Mouse (Mus musculus) kidney, embryonic 14.5 days (tissue): ENCODE measurements around the gene Drosha. TPM values are rescaled to one million over a fixed set of nuclear protein-coding genes. Genes with fewer than 3 reads are reported as not detected.
"Not testable (repeated sequence)": the region's sequence is repeated elsewhere in the genome, so short reads cannot be mapped to it uniquely, and the experiment has no call there.

Experiments
- ATAC-seq: fragments of 200-750 bp; cut with Nextera tagmentation; 2 replicates; pipeline ENCODE4 v1.8.0; 2017; ENCODE audit warnings: moderate number of reproducible peaks, mild to moderate bottlenecking, moderate TSS enrichment, moderate library complexity; ENCODE audit not compliant: low FRiP score, low TSS enrichment
- H3K27ac ChIP-seq: fragments of 300-500 bp; sonication (generic); 2 replicates; pipeline ENCODE4 v1.5.1; 2014; ENCODE audit warnings: low read depth, mild to moderate bottlenecking, low read length, moderate library complexity, mixed read lengths
- H3K27me3 ChIP-seq: fragments of 300-500 bp; sonication (generic); 2 replicates; pipeline ENCODE4 v1.6.1; 2014; ENCODE audit warnings: mild to moderate bottlenecking, low read length; ENCODE audit not compliant: control insufficient read depth, insufficient read depth
- H3K36me3 ChIP-seq: fragments of 300-500 bp; sonication (generic); 2 replicates; pipeline ENCODE4 v1.6.1; 2014; ENCODE audit warnings: low read length, mixed read lengths; ENCODE audit not compliant: control insufficient read depth, insufficient read depth
- H3K4me1 ChIP-seq: fragments of 300-500 bp; sonication (generic); 2 replicates; pipeline ENCODE4 v1.6.1; 2014; ENCODE audit warnings: low read length, mixed read lengths; ENCODE audit not compliant: control insufficient read depth, insufficient read depth
- H3K4me2 ChIP-seq: fragments of 300-500 bp; sonication (generic); replicated peaks from 2 replicates; pipeline ENCODE4 v1.6.1; 2014; ENCODE audit warnings: low read depth, mild to moderate bottlenecking, low read length
- H3K4me3 ChIP-seq: fragments of 300-500 bp; sonication (generic); 2 replicates; pipeline ENCODE4 v1.5.1; 2014; ENCODE audit warnings: mild to moderate bottlenecking, low read length
- H3K9ac ChIP-seq: fragments of 300-500 bp; sonication (generic); 2 replicates; pipeline ENCODE4 v1.6.1; 2014; ENCODE audit warnings: low read depth, mild to moderate bottlenecking, low read length, moderate library complexity
- H3K9me3 ChIP-seq: fragments of 300-500 bp; sonication (generic); 2 replicates; pipeline ENCODE4 v1.6.1; 2016; ENCODE audit warnings: low read length; ENCODE audit not compliant: control insufficient read depth
- WGBS: fragments of 180-500 bp; shearing (Covaris S2); extraction: QIAGEN DNeasy Blood & Tissue Kit; methylation state at CpG from one replicate; pipeline ENCODE4 v1.1.7; 2014; 5-methylcytosine and 5-hydroxymethylcytosine counted together
- polyA plus RNA-seq: library from polyadenylated mRNA; unstranded; fragments of >200 nt; fragmentation: Nextera tagmentation; extraction: Ambion mirVana; gene quantifications from 2 replicates; pipeline ENCODE4 v1.2.1, GENCODE M21; 2014

Drosha gene
- polyA plus RNA-seq, 1 experiment from 2014 or later: 50.1 TPM

DNA sequence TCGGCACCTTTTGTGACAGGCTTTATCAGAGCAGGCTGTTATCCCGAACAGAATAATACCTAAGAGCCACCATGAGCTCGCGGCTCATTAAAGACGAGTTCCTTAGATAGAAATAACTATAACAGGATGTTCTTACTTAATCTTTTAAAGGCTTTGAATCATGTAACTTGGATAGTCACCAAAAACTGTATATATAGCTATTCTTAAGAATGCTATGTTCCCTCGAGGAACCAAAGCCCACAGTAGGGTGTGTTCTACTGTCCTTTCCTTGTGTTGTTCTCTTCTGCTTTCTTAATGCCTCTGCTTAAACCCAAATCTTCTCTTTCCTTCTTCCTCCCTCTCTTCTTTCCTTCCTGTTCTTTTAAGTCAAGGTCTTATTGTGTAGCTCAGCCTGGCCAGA lies 26.6 kb upstream of the Drosha start:
- H3K27me3 ChIP-seq: no peaks in the 10 kb centered on the region
- H3K36me3 ChIP-seq: no peaks in the 10 kb centered on the region
- H3K9ac ChIP-seq: no peak overlapping the region
- no peak overlapping the region for H3K27ac ChIP-seq
- no peaks in the 10 kb centered on the region for H3K9me3 ChIP-seq
- H3K4me1 ChIP-seq: no peaks in the 10 kb centered on the region
- no peak overlapping the region for H3K4me3 ChIP-seq
- ATAC-seq: no peak
- 82% methylated on average over 6 of the region's 6 CpGs for WGBS
- H3K4me2 ChIP-seq: no peak overlapping the region

DNA sequence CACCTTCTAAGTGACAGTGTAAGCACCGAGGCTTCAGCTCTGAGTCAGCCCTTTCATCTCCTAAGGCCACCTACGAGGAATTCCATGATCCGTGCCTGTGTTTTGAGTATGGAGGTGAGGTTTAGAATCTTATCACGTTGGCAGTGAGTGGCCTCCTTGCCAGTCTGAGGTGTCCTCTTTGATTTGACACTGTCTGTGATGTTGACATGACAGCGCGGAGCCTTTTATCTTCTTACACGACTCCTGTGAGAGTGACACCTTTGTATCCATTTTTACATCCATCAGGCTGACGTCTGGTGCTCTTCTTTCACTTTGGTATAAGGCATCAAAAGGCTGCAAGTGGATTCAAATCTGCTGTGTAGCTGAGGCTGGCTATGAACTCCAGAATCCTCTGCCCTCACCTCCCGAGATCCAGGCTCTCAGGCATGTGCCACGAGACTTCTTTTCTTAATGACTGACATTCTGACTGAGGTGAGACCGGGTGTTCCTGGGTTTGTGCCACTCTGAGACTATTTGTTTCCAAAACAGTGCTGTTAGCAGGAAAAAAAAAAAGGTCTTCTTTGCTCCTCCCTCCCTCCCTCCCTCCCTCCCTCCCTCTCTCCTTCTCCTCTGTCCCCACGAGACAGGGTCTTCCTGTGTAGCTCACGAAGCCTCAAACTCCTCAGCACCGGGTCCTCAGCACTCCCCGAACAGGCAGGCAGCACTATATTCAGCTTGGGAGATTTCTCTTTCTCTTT lies 24.0 kb upstream of the Drosha start:
- H3K36me3 ChIP-seq: no peaks in the 10 kb centered on the region

DNA sequence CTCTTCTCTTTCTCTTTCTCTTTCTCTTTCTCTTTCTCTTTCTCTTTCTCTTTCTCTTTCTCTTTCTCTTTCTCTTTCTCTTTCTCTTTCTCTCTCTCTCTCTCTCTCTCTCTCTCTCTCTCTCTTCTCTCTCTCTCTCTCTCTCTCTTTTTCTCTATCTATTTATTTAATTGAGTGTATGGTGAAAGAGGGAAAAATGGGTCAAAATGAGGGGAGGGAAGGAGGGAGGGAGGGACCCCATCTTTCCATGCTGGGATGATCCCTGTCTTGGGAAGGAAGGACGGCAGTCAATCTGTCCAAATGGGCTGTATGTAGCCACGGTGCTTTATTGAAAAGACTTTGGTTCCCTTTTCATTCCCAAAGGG lies 23.5 kb upstream of the Drosha start:
- not testable (repeated sequence) for H3K36me3 ChIP-seq, H3K4me2 ChIP-seq, ATAC-seq, H3K27ac ChIP-seq, H3K4me1 ChIP-seq, H3K9me3 ChIP-seq, H3K4me3 ChIP-seq, H3K27me3 ChIP-seq, H3K9ac ChIP-seq
- 83% methylated on average over 2 of the region's 2 CpGs for WGBS

More for the DNA sequence above, 24.0 kb upstream of the Drosha start:
- H3K27ac ChIP-seq: no peak overlapping the region
- WGBS: 48% methylated on average over 15 of the region's 15 CpGs
- no peak overlapping the region for H3K9ac ChIP-seq
- no peaks in the 10 kb centered on the region for H3K27me3 ChIP-seq
- no peak overlapping the region for H3K4me2 ChIP-seq
- no peak overlapping the region for H3K4me3 ChIP-seq
- ATAC-seq: no peak
- H3K9me3 ChIP-seq: no peaks in the 10 kb centered on the region
- no peaks in the 10 kb centered on the region for H3K4me1 ChIP-seq

DNA sequence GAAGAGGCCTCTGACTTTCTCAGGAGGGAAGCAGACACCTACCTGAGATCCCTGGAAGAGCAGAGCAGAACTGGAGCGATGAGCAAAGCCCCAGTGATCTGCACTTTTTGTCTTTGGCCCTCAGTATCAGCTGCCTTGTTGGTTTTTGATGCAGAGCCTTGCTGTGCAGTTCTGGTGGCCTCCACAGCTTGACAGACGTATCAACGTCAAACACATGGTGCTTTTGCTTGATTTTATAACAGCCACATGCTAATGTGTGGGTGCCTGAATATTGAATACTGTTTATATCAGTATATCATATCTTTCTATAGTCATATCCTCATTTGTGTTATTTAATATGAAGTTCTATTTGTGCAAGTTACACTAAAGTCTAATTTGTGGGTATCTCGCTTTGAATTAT lies 19.5 kb upstream of the Drosha start:
- no peak overlapping the region for H3K27ac ChIP-seq
- H3K4me1 ChIP-seq: no peaks in the 10 kb centered on the region
- no peaks in the 10 kb centered on the region for H3K27me3 ChIP-seq
- WGBS: 71% methylated on average over 4 of the region's 4 CpGs
- H3K36me3 ChIP-seq: peaks cover 30% of the 10 kb centered on the region
- ATAC-seq: no peak
- H3K9me3 ChIP-seq: no peaks in the 10 kb centered on the region
- no peak overlapping the region for H3K4me2 ChIP-seq
- H3K9ac ChIP-seq: no peak overlapping the region
- no peak overlapping the region for H3K4me3 ChIP-seq

DNA sequence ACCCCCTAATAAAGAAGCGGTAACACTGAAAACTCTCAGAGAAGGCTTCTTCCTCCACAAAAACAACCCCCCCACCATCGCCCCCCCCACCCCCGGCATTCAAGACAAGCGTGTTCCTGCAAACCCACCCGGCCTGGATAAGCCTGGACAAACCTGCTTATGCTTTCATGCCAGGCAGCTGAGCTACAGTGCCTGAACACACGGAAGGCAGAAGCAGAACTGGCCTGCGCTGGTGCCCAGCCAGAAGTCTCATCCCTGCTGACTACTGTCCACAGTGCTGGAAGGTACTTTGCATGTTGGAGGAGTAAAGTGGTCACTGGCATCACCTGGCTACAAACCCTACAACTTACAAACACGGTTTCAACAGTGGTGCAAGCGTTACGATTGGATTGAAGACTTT lies 17.5 kb upstream of the Drosha start:
- no peak overlapping the region for H3K4me3 ChIP-seq
- H3K4me2 ChIP-seq: no peak overlapping the region
- H3K9me3 ChIP-seq: no peaks in the 10 kb centered on the region
- no peak for ATAC-seq
- peaks cover 50% of the 10 kb centered on the region for H3K36me3 ChIP-seq
- H3K4me1 ChIP-seq: no peaks in the 10 kb centered on the region
- 88% methylated on average over 10 of the region's 10 CpGs for WGBS
- H3K27ac ChIP-seq: no peak overlapping the region
- H3K27me3 ChIP-seq: no peaks in the 10 kb centered on the region
- no peak overlapping the region for H3K9ac ChIP-seq

DNA sequence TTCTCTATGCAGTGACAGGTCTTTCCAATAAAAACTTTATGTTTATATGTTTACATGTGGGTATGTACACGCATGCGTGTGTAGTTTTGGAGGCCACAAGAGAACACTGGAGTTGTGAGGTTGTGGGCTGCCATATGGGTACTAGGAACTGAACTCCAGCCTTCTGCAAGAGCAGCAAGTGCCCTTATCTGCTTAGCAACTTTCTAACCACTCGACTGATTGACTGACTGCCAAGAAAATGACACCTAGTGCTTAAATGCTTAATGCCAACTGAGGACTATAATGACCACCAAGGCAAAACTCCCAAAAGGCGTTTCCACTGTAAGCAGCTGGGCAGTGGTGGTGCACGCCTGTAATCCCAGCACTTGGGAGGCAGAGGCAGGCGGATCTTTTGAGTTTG lies 15.3 kb upstream of the Drosha start:
- Histone ChIP-seq H3K9ac (no peak overlapping the region), H3K4me2 (no peak overlapping the region), H3K4me1 (no peaks in the 10 kb centered on the region), H3K27ac (no peak overlapping the region), H3K36me3 (peaks cover 71% of the 10 kb centered on the region), H3K4me3 (no peak overlapping the region), H3K9me3 (no peaks in the 10 kb centered on the region), H3K27me3 (no peaks in the 10 kb centered on the region)
- WGBS: 94% methylated on average over 6 of the region's 6 CpGs
- ATAC-seq: no peak

DNA sequence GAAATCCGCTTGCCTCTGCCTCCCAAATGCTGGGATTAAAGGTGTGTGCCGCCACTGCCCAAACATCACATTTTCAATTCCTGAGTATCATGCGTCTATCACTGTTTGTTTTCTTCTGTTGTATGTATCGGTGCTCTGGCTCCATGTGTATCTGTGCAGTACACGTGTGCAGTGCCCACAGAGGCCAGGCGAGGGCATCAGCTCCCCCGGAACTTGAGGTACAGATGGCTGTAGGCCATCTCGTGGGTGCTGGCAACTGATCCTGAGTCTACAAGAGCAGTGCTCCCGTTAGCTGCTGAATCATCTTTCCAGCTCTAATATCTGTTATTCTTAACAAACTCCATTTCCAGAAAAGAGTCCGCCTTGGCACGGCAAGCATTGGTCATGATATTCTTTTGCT lies 12.0 kb upstream of the Drosha start:
- Histone ChIP-seq H3K27ac (no peak overlapping the region), H3K9me3 (no peaks in the 10 kb centered on the region), H3K4me1 (no peaks in the 10 kb centered on the region), H3K9ac (no peak overlapping the region), H3K27me3 (no peaks in the 10 kb centered on the region), H3K4me3 (no peak overlapping the region), H3K4me2 (no peak overlapping the region), H3K36me3 (peaks cover 89% of the 10 kb centered on the region)
- 96% methylated on average over 11 of the region's 11 CpGs for WGBS
- ATAC-seq: no peak

DNA sequence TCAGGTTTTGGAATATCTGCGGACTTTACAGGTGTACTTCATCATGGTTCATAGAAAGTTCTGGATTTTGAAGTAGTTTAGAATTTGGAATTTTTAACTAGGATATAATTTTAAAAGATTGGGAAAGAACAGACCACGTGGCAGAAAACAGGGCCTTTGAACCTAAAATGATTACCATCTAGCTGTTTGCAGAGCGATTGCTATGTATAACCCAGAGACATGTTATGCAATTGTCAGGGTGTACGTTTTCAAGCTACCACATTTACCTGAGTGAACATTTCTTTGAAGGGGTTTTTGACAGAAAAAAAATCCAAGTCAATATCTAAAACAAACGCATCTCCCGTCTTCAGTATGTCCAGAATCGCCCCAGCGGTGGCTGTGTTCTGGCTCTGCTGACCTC lies 7.0 kb upstream of the Drosha start:
- H3K9ac ChIP-seq: no peak overlapping the region
- WGBS: 96% methylated on average over 8 of the region's 8 CpGs
- no peak overlapping the region for H3K27ac ChIP-seq
- no peaks in the 10 kb centered on the region for H3K9me3 ChIP-seq
- H3K36me3 ChIP-seq: peaks cover 87% of the 10 kb centered on the region
- no peak overlapping the region for H3K4me2 ChIP-seq
- H3K4me3 ChIP-seq: no peak overlapping the region
- no peaks in the 10 kb centered on the region for H3K27me3 ChIP-seq
- H3K4me1 ChIP-seq: no peaks in the 10 kb centered on the region
- ATAC-seq: no peak

DNA sequence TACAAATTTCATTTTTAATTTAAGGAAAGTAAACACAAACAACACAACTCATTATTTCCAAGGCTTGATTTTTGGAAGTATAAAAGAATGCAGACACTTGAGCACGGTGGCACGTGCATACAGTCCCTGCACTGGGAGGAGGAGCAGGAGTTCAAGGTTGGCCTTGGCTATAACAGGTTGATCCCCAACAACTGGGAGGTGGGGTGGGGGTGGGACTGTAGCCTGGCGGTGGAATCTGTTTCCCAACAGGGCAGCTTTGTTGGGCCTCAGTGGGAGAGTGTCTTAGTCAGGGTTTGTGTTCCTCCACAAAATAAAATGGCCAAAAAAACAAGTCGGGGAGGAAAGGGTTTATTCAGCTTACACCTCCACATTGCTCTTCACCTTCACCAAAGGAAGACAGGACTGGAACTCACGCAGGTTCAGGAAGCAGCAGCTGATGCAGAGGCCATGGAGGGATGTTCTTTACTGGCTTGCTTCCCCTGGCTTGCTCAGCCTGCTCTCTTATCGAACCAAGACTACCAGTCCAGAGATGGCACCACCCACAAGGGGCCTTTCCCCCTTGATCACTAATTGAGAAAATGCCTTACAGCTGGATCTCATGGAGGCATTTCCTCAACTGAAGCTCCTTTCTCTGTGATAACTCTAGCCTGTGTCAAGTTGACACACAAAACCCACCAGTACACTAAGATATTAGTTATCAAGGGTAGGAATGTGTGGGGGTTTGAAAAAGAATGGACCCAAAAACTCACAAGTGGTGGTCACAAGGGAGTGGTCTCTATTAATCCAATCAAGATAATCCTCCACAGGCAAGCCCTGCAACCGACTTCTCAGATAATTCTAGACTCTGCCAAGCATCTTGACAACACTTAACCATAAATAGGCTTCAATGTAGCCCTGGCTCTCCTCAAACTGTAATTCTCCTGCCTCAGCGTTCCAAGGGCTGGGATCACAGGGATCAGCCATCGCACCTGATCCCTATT lies 1.9 kb upstream of the Drosha start:
- WGBS: 84% methylated on average over 9 of the region's 9 CpGs
- no peak overlapping the region; the same call in 1 of the 2 replicates for H3K4me2 ChIP-seq

More for the DNA sequence above, 1.9 kb upstream of the Drosha start:
- peaks cover 46% of the 10 kb centered on the region for H3K36me3 ChIP-seq
- no peak overlapping the region for H3K9ac ChIP-seq
- H3K4me3 ChIP-seq: no peak overlapping the region
- H3K4me1 ChIP-seq: peaks cover 15% of the 10 kb centered on the region; the same call in 1 of the 2 replicates
- H3K27me3 ChIP-seq: no peaks in the 10 kb centered on the region
- H3K27ac ChIP-seq: no peak overlapping the region
- no peak for ATAC-seq
- H3K9me3 ChIP-seq: no peaks in the 10 kb centered on the region
